Mouse (Mus musculus) forebrain, postnatal 0 days (tissue): Measurements from ENCODE around the gene Susd3. TPM values are rescaled to one million over a fixed set of nuclear protein-coding genes. Genes with fewer than 3 reads are reported as not detected.

Source experiments
- ATAC-seq: fragments of 200-750 bp; cut with Nextera tagmentation; 2 replicates; pipeline ENCODE4 v1.8.0; 2017; ENCODE audit warnings: mild to moderate bottlenecking, moderate library complexity
- DNase-seq: peaks from one replicate; pipeline ENCODE4 v3.0.0-alpha.2; 2015
- H3K27ac ChIP-seq: fragments of 300-500 bp; sonication (generic); 2 replicates; pipeline ENCODE4 v1.5.1; 2014; ENCODE audit warnings: low read depth, mild to moderate bottlenecking, antibody characterized with exemption, low read length, moderate library complexity, mixed read lengths
- H3K27me3 ChIP-seq: fragments of 300-500 bp; sonication (generic); 2 replicates; pipeline ENCODE4 v1.6.1; 2014; ENCODE audit warnings: mild to moderate bottlenecking, low read length, mixed read lengths; ENCODE audit not compliant: insufficient read depth
- H3K36me3 ChIP-seq: fragments of 300-500 bp; sonication (generic); 2 replicates; pipeline ENCODE4 v1.6.1; 2014; ENCODE audit warnings: mild to moderate bottlenecking, moderate library complexity; ENCODE audit not compliant: insufficient read depth
- H3K4me1 ChIP-seq: fragments of 300-500 bp; sonication (generic); 2 replicates; pipeline ENCODE4 v1.6.1; 2014; ENCODE audit warnings: antibody characterized with exemption; ENCODE audit not compliant: insufficient read depth
- H3K4me2 ChIP-seq: fragments of 300-500 bp; sonication (generic); 2 replicates; pipeline ENCODE4 v1.6.1; 2014; ENCODE audit warnings: low read depth, mild to moderate bottlenecking, moderate library complexity
- H3K4me3 ChIP-seq: fragments of 300-500 bp; sonication (generic); 2 replicates; pipeline ENCODE4 v1.5.1; 2014; ENCODE audit warnings: low read depth, low read length, mixed read lengths
- H3K9ac ChIP-seq: fragments of 300-500 bp; sonication (generic); 2 replicates; pipeline ENCODE4 v1.6.1; 2014; ENCODE audit warnings: mild to moderate bottlenecking
- H3K9me3 ChIP-seq: fragments of 300-500 bp; sonication (generic); 2 replicates; pipeline ENCODE4 v1.6.1; 2016; ENCODE audit warnings: low read length
- CTCF ChIP-seq: sonication (generic); IDR thresholded peaks from 2 replicates; pipeline ENCODE4 v1.5.1; 2016; ENCODE audit warnings: antibody characterized with exemption, control low read depth, low read depth
- WGBS: fragments of 180-500 bp; shearing (Covaris S2); extraction: QIAGEN DNeasy Blood & Tissue Kit; methylation state at CpG from one replicate; pipeline ENCODE4 v1.1.7; 2014; 5-methylcytosine and 5-hydroxymethylcytosine counted together
- polyA plus RNA-seq: library from polyadenylated mRNA; unstranded; fragments of >200 nt; fragmentation: Nextera tagmentation; extraction: Ambion mirVana; gene quantifications from 2 replicates; pipeline ENCODE4 v1.2.1, GENCODE M21; 2015
- total RNA-seq: library from RNA; depleted of rRNA; stranded (reverse); fragments of >200 nt; gene quantifications from 2 replicates; pipeline ENCODE4 v1.2.3, GENCODE M21; 2014

Gene Susd3
- total and polyA plus RNA-seq, 2 experiments from 2014 or later, result 0.38 to 1.2 TPM

GRCm38 (mm10) chr13:49234711-49235110 is 13.8 kb downstream of the Susd3 start:
- TF ChIP-seq CTCF, result 0 out of 2 replicates have a peak, but pooled peaks have one; percentile 10
- Histone ChIP-seq H3K4me3 (no peak overlapping the region), H3K27ac (no peak overlapping the region), H3K36me3 (no peaks in the 10 kb centered on the region), H3K27me3 (no peaks in the 10 kb centered on the region), H3K4me1 (no peaks in the 10 kb centered on the region), H3K4me2 (no peak overlapping the region), H3K9me3 (no peaks in the 10 kb centered on the region), H3K9ac (no peak overlapping the region)
- DNase-seq, result no peak
- WGBS, result 98% methylated on average over 4 of the region's 4 CpGs
- ATAC-seq, result no peak

DNA sequence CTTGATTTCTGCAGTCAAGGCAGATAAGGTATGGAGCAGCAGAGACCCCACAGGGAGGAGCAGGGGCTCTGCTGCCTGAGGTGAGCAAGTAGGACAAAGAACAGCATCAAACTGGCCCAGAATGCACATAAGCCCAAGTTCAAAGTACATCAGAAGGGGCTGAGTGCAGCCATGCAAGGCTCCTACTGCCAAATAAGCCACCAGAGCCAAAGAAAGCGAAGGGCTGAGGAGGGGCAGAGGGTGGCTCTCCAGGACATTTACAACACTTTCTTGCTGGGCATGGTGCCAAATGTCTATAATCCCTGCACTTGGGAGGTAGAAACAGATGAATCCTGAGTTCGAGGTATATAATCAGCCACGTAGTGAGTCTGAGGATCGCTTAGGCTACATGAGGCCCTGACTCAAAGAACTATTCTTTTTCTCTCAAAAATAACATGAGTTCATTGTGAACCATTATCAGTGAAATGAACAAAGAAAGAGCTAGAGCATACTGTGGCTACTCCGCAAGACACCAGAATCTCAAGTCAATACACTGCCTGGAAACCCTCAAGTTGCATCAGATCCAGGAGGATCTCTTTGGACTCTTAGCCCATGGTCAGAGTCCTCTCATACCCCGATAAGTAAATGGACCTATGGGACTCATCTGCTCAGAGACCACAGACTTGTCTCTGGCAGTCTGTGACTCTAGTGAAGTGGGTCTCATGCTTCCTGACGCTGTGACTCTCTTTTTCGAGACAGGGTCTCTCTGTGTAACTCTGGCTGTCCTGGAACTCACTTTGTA is 14.5 kb downstream of the Susd3 start:
- Histone ChIP-seq H3K4me3 (no peak overlapping the region), H3K4me1 (no peaks in the 10 kb centered on the region), H3K36me3 (no peaks in the 10 kb centered on the region), H3K9ac (no peak overlapping the region), H3K27me3 (no peaks in the 10 kb centered on the region), H3K9me3 (no peaks in the 10 kb centered on the region), H3K4me2 (no peak overlapping the region), H3K27ac (no peak overlapping the region)
- TF ChIP-seq CTCF, result no peak
- DNase-seq, result no peak
- ATAC-seq, result no peak
- WGBS, result 82% methylated on average over 8 of the region's 8 CpGs

DNA sequence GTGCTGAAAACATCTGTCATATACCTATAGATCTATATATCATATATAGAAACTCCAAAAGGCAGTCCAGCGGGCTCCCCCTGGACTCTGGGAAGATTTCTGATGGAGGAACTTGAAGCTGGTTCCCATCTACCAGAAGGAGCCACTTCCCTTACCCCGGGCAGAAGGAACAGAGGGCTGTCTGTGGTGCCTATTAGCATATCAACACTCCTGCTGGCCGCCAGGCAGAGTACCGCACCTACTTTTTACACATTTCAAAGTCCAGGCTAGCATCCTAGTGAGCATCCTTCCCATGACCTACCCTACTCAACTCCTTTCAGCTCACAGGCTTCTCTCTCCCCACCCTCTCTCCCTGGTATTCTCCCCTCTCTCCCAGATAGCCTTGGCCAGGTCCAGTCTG is 22.9 kb downstream of the Susd3 start:
- DNase-seq, result no peak
- WGBS, result 44% methylated on average over 4 of the region's 4 CpGs

DNA sequence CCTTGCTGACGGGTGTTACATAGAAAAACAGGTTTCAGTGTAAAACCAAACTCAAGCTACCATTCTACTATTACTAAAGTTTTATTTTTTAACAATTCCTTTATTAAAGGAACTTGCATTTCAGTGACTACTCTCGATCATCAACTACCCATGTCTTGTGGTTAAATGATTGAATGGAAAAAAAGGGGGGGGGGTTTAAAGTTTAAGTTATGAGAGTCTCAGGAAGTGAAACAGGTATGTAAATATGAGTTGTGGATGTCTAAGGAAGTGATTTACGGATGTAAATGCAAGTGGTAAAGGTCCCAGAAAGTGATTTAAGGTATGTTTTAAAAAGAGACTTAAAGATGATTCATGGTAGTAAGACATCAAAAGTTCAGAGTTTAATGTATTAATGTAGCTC is 23.3 kb downstream of the Susd3 start:
- ATAC-seq, result no peak
- no peak for TF ChIP-seq CTCF
- 73% methylated on average over 3 of the region's 3 CpGs for WGBS

More for the DNA sequence above, 22.9 kb downstream of the Susd3 start:
- no peak for ATAC-seq
- Histone ChIP-seq H3K4me1 (no peaks in the 10 kb centered on the region), H3K27me3 (no peaks in the 10 kb centered on the region), H3K9ac (no peak overlapping the region), H3K4me2 (no peak overlapping the region), H3K36me3 (no peaks in the 10 kb centered on the region), H3K4me3 (no peak overlapping the region), H3K27ac (no peak overlapping the region), H3K9me3 (no peaks in the 10 kb centered on the region)
- no peak for TF ChIP-seq CTCF

DNA sequence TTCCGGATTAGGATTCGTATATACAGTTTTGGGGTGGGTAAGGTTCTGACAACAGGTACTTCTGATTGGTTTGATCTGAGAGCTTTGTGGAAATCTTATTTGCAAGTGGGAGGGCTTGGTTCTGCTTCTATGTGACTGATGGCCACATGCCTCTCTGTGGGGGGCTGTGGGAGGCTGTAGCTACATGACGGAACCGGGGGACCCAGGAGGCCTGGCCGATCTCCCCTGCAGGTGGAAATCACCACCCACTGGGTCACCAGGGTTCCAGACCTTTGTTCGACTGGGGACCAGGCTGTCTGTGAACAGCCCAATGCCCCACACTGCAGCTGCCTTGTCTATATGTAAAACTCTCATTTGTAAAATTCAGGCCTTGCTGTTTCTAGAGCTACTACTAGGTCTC is 23.8 kb downstream of the Susd3 start:
- no peak for TF ChIP-seq CTCF
- Histone ChIP-seq H3K27me3 (no peaks in the 10 kb centered on the region), H3K36me3 (no peaks in the 10 kb centered on the region), H3K4me1 (no peaks in the 10 kb centered on the region), H3K9ac (no peak overlapping the region), H3K27ac (no peak overlapping the region), H3K4me3 (no peak overlapping the region), H3K4me2 (no peak overlapping the region), H3K9me3 (no peaks in the 10 kb centered on the region)
- DNase-seq (no peak), ATAC-seq (no peak)
- WGBS, result 32% methylated on average over 6 of the region's 6 CpGs

More for the DNA sequence above, 23.3 kb downstream of the Susd3 start:
- H3K4me3 ChIP-seq, result no peak overlapping the region
- no peaks in the 10 kb centered on the region for H3K27me3 ChIP-seq
- DNase-seq, result no peak
- no peaks in the 10 kb centered on the region for H3K36me3 ChIP-seq
- no peak overlapping the region for H3K9ac ChIP-seq
- no peaks in the 10 kb centered on the region for H3K4me1 ChIP-seq
- no peaks in the 10 kb centered on the region for H3K9me3 ChIP-seq
- H3K4me2 ChIP-seq, result no peak overlapping the region
- no peak overlapping the region for H3K27ac ChIP-seq

DNA sequence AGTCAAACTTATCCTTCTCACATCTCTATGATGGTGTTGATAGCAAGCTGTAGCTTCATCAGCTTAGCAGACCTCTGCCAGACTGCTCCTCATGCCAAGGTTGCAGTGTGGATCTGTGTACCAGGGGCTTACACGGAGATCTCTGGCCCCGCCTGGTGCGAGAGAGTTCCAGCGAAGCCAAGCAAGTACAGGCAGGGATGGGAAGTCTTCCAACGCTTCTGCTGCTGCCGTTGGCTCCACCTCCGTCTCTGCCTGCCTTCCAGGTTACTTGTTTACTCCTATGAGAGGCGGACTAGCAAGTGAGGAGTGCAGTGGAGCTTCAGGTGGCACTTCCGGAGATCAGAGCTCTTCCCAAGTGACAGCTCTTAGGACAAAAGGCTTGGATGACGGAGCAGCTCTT is 24.2 kb downstream of the Susd3 start:
- peak; percentile 26 for DNase-seq
- WGBS, result 17% methylated on average over 10 of the region's 10 CpGs

DNA sequence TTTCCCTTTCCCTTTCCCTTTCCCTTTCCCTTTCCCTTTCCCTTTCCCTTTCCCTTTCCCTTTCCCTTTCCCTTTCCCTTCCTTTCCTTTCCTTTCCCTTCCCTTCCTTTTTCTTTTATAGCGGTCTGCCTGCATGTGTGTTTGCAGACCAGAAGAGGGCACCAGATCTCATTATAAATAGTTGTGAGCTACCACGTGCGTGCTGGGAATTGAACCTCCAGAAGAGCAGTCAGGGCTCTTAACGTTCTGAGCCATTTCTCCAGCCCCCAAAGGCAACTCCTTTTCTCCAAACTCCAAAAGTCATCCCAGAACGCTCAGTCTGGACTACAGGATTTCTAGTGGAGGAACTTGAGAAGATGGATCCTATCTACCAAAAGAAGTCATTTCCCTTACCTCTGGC is 27.6 kb downstream of the Susd3 start:
- no peaks in the 10 kb centered on the region for H3K27me3 ChIP-seq
- no peaks in the 10 kb centered on the region for H3K4me1 ChIP-seq
- no peaks in the 10 kb centered on the region for H3K36me3 ChIP-seq
- H3K27ac ChIP-seq, result no peak overlapping the region
- TF ChIP-seq CTCF, result no peak
- H3K9me3 ChIP-seq, result no peaks in the 10 kb centered on the region
- H3K9ac ChIP-seq, result no peak overlapping the region
- WGBS, result 31% methylated on average over 5 of the region's 5 CpGs
- H3K4me3 ChIP-seq, result no peak overlapping the region
- no peak overlapping the region for H3K4me2 ChIP-seq
- no peak for DNase-seq
- no peak for ATAC-seq

More for the DNA sequence above, 24.2 kb downstream of the Susd3 start:
- Histone ChIP-seq H3K27me3 (no peaks in the 10 kb centered on the region), H3K9ac (no peak overlapping the region), H3K9me3 (no peaks in the 10 kb centered on the region), H3K4me3 (no peak overlapping the region), H3K4me2 (no peak overlapping the region), H3K27ac (no peak overlapping the region), H3K36me3 (no peaks in the 10 kb centered on the region), H3K4me1 (no peaks in the 10 kb centered on the region)
- ATAC-seq, result peak; percentile 63
- no peak for TF ChIP-seq CTCF
